Mouse (Mus musculus): Measurements from ENCODE around the gene Wnt5b. TPM values are rescaled to one million over a fixed set of nuclear protein-coding genes. Genes with fewer than 3 reads are reported as not detected.

Wnt5b gene
- polyA plus RNA-seq, 1 experiment from 2014 or later: 5.5 TPM

DNA sequence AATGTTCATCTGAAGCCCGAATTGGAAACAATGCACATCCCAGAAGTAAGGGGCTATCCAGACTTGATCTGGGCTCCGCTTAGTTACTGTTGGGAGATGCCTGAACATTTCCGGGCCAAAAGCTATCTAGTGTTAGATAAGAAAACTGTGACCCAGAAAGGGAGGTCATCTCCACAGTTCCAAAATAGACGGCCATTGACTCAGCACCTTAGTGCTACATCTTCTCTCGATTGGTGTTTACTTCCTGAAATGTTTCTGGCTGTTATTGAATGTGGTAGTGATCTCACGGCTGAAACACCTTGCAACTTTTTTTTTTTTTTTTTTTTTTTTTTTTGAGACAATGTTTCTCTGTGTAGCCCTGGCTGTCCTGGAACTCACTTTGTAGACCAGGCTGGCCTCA is 68.2 kb downstream of the Wnt5b start:
- H3K4me1 ChIP-seq (replicated peaks; ENCODE audit: control insufficient read depth, insufficient read depth, low read length): peaks cover 27% of the 10 kb centered on the region
- no peak for ATAC-seq (ENCODE audit: low read depth)
- H3K4me2 ChIP-seq (ENCODE audit: low read depth, low read length): no peak overlapping the region
- H3K9ac ChIP-seq (ENCODE audit: low read length): no peak overlapping the region
- H3K9me3 ChIP-seq (ENCODE audit: control insufficient read depth, low read length): no peaks in the 10 kb centered on the region
- H3K36me3 ChIP-seq (ENCODE audit: control insufficient read depth, insufficient read depth, low read length): no peaks in the 10 kb centered on the region; the same call in 1 of the 2 replicates
- no peak overlapping the region for H3K4me3 ChIP-seq (ENCODE audit: low read length)
- H3K27ac ChIP-seq (ENCODE audit: low read length): no peak overlapping the region
- no peaks in the 10 kb centered on the region for H3K27me3 ChIP-seq (ENCODE audit: control insufficient read depth, insufficient read depth, low read depth, low read length)
- WGBS: 64% methylated on average over 6 of the region's 6 CpGs

DNA sequence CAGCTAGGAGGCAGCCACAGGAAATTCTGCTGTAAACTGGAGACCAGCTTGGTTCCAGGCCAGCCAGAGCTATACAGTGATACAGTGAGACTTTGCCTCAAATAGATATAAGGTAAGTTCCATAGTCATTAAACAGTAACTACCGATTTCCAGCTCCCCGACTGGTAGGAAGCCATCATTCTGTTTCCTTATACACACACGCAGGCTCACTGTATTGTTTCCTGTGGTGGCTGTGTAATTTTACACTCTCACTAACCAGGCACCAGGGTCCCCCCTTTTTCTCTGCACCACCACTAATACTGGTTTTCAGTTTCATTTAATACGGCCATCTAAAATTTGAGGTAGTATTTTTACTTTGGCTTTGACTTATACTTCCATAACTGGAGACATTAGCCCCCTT is 70.2 kb downstream of the Wnt5b start:
- no peaks in the 10 kb centered on the region for H3K9me3 ChIP-seq (ENCODE audit: control insufficient read depth, low read length)
- WGBS: 71% methylated on average over 4 of the region's 4 CpGs
- H3K27me3 ChIP-seq (ENCODE audit: control insufficient read depth, insufficient read depth, low read depth, low read length): no peaks in the 10 kb centered on the region
- no peak overlapping the region for H3K4me3 ChIP-seq (ENCODE audit: low read length)
- H3K4me1 ChIP-seq (replicated peaks; ENCODE audit: control insufficient read depth, insufficient read depth, low read length): peaks cover 19% of the 10 kb centered on the region
- no peak overlapping the region for H3K4me2 ChIP-seq (ENCODE audit: low read depth, low read length)
- no peaks in the 10 kb centered on the region for H3K36me3 ChIP-seq (ENCODE audit: control insufficient read depth, insufficient read depth, low read length)
- no peak overlapping the region for H3K27ac ChIP-seq (ENCODE audit: low read length)
- H3K9ac ChIP-seq (ENCODE audit: low read length): no peak overlapping the region
- ATAC-seq (ENCODE audit: low read depth): no peak

DNA sequence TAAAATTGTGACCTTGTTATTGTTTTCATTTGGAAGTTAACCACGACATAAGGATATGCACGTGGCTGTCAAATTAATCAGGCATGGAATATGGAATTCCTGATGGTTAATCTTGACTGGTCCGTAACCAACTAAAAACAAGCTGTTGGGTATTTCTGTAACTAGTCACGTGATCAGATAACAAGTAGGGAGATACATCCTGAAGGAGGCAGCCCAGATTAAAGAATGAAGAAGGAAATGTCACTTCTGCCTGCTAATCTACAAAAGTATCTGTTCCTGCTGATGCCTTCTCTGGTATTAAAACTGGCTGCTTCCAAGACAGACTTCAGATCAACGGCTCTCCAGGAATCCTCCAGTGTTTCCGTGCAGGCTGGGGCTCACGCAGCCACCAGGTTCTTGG is 70.7 kb downstream of the Wnt5b start:
- Histone ChIP-seq H3K4me2 (ENCODE audit: low read depth, low read length) (no peak overlapping the region), H3K36me3 (ENCODE audit: control insufficient read depth, insufficient read depth, low read length) (no peaks in the 10 kb centered on the region), H3K27me3 (ENCODE audit: control insufficient read depth, insufficient read depth, low read depth, low read length) (no peaks in the 10 kb centered on the region), H3K9me3 (ENCODE audit: control insufficient read depth, low read length) (no peaks in the 10 kb centered on the region), H3K4me1 (replicated peaks; ENCODE audit: control insufficient read depth, insufficient read depth, low read length) (peaks cover 15% of the 10 kb centered on the region), H3K9ac (ENCODE audit: low read length) (no peak overlapping the region), H3K27ac (ENCODE audit: low read length) (no peak overlapping the region), H3K4me3 (ENCODE audit: low read length) (no peak overlapping the region)
- no peak for ATAC-seq (ENCODE audit: low read depth)
- 62% methylated on average over 7 of the region's 7 CpGs for WGBS

DNA sequence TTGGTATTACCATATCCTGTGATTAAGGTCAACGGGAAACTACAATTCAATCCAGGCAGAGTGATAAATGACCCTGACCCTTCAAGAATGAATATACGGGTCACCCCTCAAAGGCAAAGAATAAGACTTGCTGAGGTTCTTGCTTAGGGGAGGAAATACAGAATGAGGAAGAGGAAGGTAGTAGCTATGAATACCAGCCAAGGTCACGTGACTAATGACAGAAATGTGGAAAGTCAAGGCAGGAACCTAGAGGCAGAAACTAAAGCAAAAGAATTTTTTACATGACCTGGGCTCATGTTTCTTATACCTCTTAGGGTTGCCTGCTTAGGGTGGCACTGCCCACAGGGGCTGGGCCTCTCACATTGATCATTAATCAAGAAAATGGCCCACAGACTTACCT is 71.4 kb downstream of the Wnt5b start:
- no peak for ATAC-seq (ENCODE audit: low read depth)
- 56% methylated on average over 3 of the region's 3 CpGs for WGBS
- Histone ChIP-seq H3K4me2 (ENCODE audit: low read depth, low read length) (no peak overlapping the region), H3K27ac (ENCODE audit: low read length) (no peak overlapping the region), H3K9me3 (ENCODE audit: control insufficient read depth, low read length) (no peaks in the 10 kb centered on the region), H3K4me3 (ENCODE audit: low read length) (no peak overlapping the region), H3K9ac (ENCODE audit: low read length) (no peak overlapping the region), H3K27me3 (ENCODE audit: control insufficient read depth, insufficient read depth, low read depth, low read length) (no peaks in the 10 kb centered on the region), H3K36me3 (ENCODE audit: control insufficient read depth, insufficient read depth, low read length) (no peaks in the 10 kb centered on the region), H3K4me1 (replicated peaks; ENCODE audit: control insufficient read depth, insufficient read depth, low read length) (peaks cover 8% of the 10 kb centered on the region)

DNA sequence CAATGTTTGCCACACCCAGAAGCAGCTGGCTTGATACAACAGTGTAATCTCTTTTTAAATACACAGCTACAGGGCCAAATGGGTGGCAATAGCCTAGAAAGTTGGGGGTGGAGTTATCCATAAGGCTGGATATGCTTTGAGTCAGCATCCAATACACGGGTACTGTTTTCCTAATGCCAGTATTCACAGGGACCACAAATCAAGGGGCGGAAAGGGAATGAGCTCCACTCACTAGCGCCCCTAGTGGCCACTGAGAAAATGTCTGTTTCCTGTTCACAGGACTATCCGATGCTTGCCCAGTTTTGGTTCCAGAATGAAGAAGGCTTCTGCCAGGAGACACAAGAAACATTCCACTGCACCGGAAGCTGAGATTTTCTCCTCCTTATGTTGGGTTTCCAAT is 72.0 kb downstream of the Wnt5b start:
- Histone ChIP-seq H3K4me3 (ENCODE audit: low read length) (no peak overlapping the region), H3K36me3 (ENCODE audit: control insufficient read depth, insufficient read depth, low read length) (no peaks in the 10 kb centered on the region), H3K27ac (ENCODE audit: low read length) (no peak overlapping the region), H3K4me1 (replicated peaks; ENCODE audit: control insufficient read depth, insufficient read depth, low read length) (peaks cover 2% of the 10 kb centered on the region; the same call in 1 of the 2 replicates), H3K9me3 (ENCODE audit: control insufficient read depth, low read length) (no peaks in the 10 kb centered on the region), H3K9ac (ENCODE audit: low read length) (no peak overlapping the region), H3K27me3 (ENCODE audit: control insufficient read depth, insufficient read depth, low read depth, low read length) (no peaks in the 10 kb centered on the region), H3K4me2 (ENCODE audit: low read depth, low read length) (no peak overlapping the region)
- WGBS: 20% methylated on average over 5 of the region's 5 CpGs
- no peak for ATAC-seq (ENCODE audit: low read depth)

DNA sequence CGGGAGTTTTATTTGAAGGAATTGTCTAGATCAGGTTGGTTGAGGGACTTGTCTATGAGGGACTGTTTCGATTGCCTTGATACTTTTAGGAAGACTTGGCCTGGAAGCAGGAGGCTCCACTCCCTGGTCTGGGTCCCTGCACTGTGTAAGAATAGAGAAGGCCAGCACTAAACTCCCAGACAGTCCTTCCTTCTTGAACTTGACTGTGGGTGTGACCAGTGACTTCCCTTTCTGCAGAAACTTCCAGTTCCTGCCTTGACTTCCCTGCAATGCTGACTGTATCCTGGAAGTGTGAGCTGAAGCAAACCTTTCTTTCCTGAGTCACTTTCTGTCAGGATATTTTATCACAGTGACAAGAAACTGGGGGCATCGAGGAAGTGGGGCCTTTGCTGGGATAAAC is 73.4 kb downstream of the Wnt5b start:
- WGBS: 66% methylated on average over 3 of the region's 3 CpGs
- Histone ChIP-seq H3K4me3 (ENCODE audit: low read length) (no peak overlapping the region), H3K4me1 (replicated peaks; ENCODE audit: control insufficient read depth, insufficient read depth, low read length) (no peaks in the 10 kb centered on the region), H3K9ac (ENCODE audit: low read length) (no peak overlapping the region), H3K27me3 (ENCODE audit: control insufficient read depth, insufficient read depth, low read depth, low read length) (no peaks in the 10 kb centered on the region), H3K27ac (ENCODE audit: low read length) (no peak overlapping the region), H3K36me3 (ENCODE audit: control insufficient read depth, insufficient read depth, low read length) (no peaks in the 10 kb centered on the region), H3K4me2 (ENCODE audit: low read depth, low read length) (no peak overlapping the region), H3K9me3 (ENCODE audit: control insufficient read depth, low read length) (no peaks in the 10 kb centered on the region)
- no peak for ATAC-seq (ENCODE audit: low read depth)

DNA sequence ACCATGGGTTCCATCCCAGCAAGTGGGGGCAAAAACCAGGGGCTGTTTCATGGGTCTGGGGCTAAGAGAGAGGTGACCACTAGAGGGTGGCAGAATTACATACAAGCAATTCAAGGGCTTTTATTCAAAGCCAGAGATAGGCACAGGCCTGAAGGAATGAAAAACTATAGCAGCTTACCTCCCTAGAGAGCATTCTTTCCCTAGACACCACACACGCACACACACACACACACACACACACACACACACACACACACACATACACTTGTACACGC is 76.4 kb downstream of the Wnt5b start:
- no peaks in the 10 kb centered on the region for H3K36me3 ChIP-seq (ENCODE audit: control insufficient read depth, insufficient read depth, low read length)
- no peak overlapping the region for H3K27ac ChIP-seq (ENCODE audit: low read length)
- H3K4me3 ChIP-seq (ENCODE audit: low read length): no peak overlapping the region
- no peak overlapping the region for H3K4me2 ChIP-seq (ENCODE audit: low read depth, low read length)
- no peaks in the 10 kb centered on the region for H3K9me3 ChIP-seq (ENCODE audit: control insufficient read depth, low read length)
- no peak overlapping the region for H3K9ac ChIP-seq (ENCODE audit: low read length)
- no peak for ATAC-seq (ENCODE audit: low read depth)
- no peaks in the 10 kb centered on the region for H3K27me3 ChIP-seq (ENCODE audit: control insufficient read depth, insufficient read depth, low read depth, low read length)
- WGBS: 71% methylated on average over 2 of the region's 2 CpGs
- H3K4me1 ChIP-seq (replicated peaks; ENCODE audit: control insufficient read depth, insufficient read depth, low read length): no peaks in the 10 kb centered on the region

DNA sequence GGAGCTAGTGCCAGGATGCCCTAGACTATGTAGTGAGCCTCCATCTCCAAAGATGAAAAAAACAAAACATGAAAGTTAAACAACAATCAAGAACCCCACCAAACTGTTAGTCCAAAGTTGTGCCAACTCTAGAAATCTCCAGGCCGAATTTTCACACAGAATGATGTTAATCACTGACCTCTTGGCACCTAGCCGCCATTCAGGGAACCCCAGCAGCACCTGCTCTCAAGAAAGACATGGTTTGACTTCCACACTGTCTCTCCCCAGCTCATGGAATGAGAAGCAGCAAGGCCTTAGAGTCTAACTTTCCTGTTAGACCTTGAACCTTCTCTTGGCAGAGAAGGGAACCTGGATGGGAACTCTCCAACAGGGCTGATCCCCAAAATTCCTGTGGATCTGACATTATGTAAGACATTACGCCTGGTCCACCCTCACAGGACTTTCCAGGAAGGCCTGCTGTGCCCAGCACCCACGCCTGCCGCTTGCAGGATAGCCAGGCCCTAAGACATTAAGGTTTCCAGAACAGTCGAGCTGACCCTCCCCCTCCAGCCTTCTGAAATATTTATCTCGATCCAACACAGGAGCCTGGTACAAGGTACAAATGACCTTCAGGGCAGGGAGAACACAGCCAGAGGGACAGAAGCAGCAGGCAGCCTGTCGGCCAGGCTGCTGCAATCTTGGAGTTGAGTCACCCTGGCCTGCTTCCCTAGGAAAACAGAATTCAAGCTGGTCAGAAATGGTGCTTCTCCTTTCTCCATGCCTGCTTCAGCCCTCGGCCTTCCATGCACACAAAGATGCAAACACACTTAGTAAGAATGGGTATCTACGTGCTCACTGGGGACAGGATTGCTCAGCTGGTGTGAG is 77.0 kb downstream of the Wnt5b start:
- H3K27me3 ChIP-seq (ENCODE audit: control insufficient read depth, insufficient read depth, low read depth, low read length): no peaks in the 10 kb centered on the region
- no peak for ATAC-seq (ENCODE audit: low read depth)
- no peak overlapping the region for H3K9ac ChIP-seq (ENCODE audit: low read length)
- H3K4me2 ChIP-seq (ENCODE audit: low read depth, low read length): no peak overlapping the region
- no peaks in the 10 kb centered on the region for H3K4me1 ChIP-seq (replicated peaks; ENCODE audit: control insufficient read depth, insufficient read depth, low read length)
- 54% methylated on average over 10 of the region's 10 CpGs for WGBS
- H3K4me3 ChIP-seq (ENCODE audit: low read length): no peak overlapping the region
- H3K27ac ChIP-seq (ENCODE audit: low read length): no peak overlapping the region
- H3K36me3 ChIP-seq (ENCODE audit: control insufficient read depth, insufficient read depth, low read length): no peaks in the 10 kb centered on the region
- no peaks in the 10 kb centered on the region for H3K9me3 ChIP-seq (ENCODE audit: control insufficient read depth, low read length)

DNA sequence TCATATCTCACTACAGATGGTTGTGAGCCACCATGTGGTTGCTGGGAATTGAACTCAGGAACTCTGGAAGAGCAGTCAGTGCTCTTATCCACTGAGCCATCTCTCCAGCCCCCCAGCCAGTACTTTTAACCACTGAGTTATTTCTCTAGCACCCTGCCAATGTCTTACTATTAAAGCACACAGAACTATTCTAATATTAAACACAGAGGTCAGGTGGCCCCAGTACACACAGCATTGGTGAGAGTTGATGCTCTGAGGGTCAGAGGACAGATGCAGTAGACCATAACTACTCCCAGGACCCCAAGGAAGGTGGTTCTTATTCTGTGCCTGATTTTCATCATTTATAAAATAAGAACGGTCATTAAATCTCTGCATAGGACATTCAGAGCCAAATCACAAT is 78.0 kb downstream of the Wnt5b start:
- Histone ChIP-seq H3K4me1 (replicated peaks; ENCODE audit: control insufficient read depth, insufficient read depth, low read length) (no peaks in the 10 kb centered on the region), H3K9me3 (ENCODE audit: control insufficient read depth, low read length) (no peaks in the 10 kb centered on the region), H3K36me3 (ENCODE audit: control insufficient read depth, insufficient read depth, low read length) (no peaks in the 10 kb centered on the region), H3K4me3 (ENCODE audit: low read length) (no peak overlapping the region), H3K9ac (ENCODE audit: low read length) (no peak overlapping the region), H3K27me3 (ENCODE audit: control insufficient read depth, insufficient read depth, low read depth, low read length) (no peaks in the 10 kb centered on the region), H3K27ac (ENCODE audit: low read length) (no peak overlapping the region), H3K4me2 (ENCODE audit: low read depth, low read length) (no peak overlapping the region)
- whole genome bisulfite sequencing: 89% methylated on average over 1 of the region's 1 CpGs
- ATAC-seq (ENCODE audit: low read depth): no peak

DNA sequence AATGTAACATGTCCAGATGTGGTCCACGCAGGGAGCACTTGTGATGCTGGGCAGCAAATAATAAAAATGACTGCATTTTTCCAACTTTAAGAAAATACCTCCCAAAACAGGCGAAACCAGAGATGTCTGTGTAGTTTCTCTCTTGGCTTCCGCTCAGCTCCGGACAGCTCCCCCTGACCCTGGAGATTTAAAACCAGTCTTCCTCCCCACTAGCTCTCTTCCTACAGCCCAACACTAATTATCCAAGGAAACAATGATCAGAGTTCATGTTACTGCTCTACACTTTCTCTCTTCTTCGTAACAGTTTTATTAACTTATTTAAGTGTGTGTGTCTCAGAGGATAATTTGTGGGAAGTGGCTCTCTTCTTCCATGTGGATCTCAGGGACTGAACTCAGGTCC is 83.8 kb downstream of the Wnt5b start:
- no peak overlapping the region for H3K27ac ChIP-seq (ENCODE audit: low read length)
- H3K27me3 ChIP-seq (ENCODE audit: control insufficient read depth, insufficient read depth, low read depth, low read length): no peaks in the 10 kb centered on the region
- H3K4me2 ChIP-seq (ENCODE audit: low read depth, low read length): no peak overlapping the region
- no peaks in the 10 kb centered on the region for H3K9me3 ChIP-seq (ENCODE audit: control insufficient read depth, low read length)
- H3K4me3 ChIP-seq (ENCODE audit: low read length): no peak overlapping the region
- 73% methylated on average over 5 of the region's 5 CpGs for WGBS
- H3K4me1 ChIP-seq (replicated peaks; ENCODE audit: control insufficient read depth, insufficient read depth, low read length): no peaks in the 10 kb centered on the region
- no peak for ATAC-seq (ENCODE audit: low read depth)
- H3K36me3 ChIP-seq (ENCODE audit: control insufficient read depth, insufficient read depth, low read length): no peaks in the 10 kb centered on the region
- H3K9ac ChIP-seq (ENCODE audit: low read length): no peak overlapping the region

Data from lung, embryonic 16.5 days (tissue).